Mouse (Mus musculus) forebrain, embryonic 14.5 days (tissue): Measurements from ENCODE around the gene Hspbap1. TPM values are rescaled to one million over a fixed set of nuclear protein-coding genes. Genes with fewer than 3 reads are reported as not detected.

ENCODE experiments used
- ATAC-seq: fragments of 200-750 bp; cut with Nextera tagmentation; 2 replicates; pipeline ENCODE4 v1.8.0; 2017; ENCODE audit warnings: mild to moderate bottlenecking, moderate library complexity
- DNase-seq: peaks from one replicate; pipeline ENCODE4 v3.0.0-alpha.2; 2015; ENCODE audit warnings: low spot score
- H3K27ac ChIP-seq: fragments of 300-500 bp; sonication (generic); 2 replicates; pipeline ENCODE4 v1.5.1; 2014; ENCODE audit warnings: low read depth, mild to moderate bottlenecking, control low read depth, low read length, moderate library complexity
- H3K27me3 ChIP-seq: fragments of 300-500 bp; sonication (generic); replicated peaks from 2 replicates; pipeline ENCODE4 v1.6.1; 2014; ENCODE audit warnings: low read length, control low read depth, mixed read lengths; ENCODE audit not compliant: control insufficient read depth, insufficient read depth
- H3K36me3 ChIP-seq: fragments of 300-500 bp; sonication (generic); 2 replicates; pipeline ENCODE4 v1.6.1; 2014; ENCODE audit warnings: low read length, control low read depth; ENCODE audit not compliant: control insufficient read depth, insufficient read depth
- H3K4me1 ChIP-seq: fragments of 300-500 bp; sonication (generic); 2 replicates; pipeline ENCODE4 v1.6.1; 2014; ENCODE audit warnings: antibody characterized with exemption, low read length, control low read depth; ENCODE audit not compliant: control insufficient read depth, insufficient read depth
- H3K4me2 ChIP-seq: fragments of 300-500 bp; sonication (generic); 2 replicates; pipeline ENCODE4 v1.6.1; 2014; ENCODE audit warnings: mild to moderate bottlenecking, control low read depth, low read length
- H3K4me3 ChIP-seq: fragments of 300-500 bp; sonication (generic); 2 replicates; pipeline ENCODE4 v1.5.1; 2014; ENCODE audit warnings: low read depth, low read length, control low read depth
- H3K9ac ChIP-seq: fragments of 300-500 bp; sonication (generic); 2 replicates; pipeline ENCODE4 v1.6.1; 2014; ENCODE audit warnings: mild to moderate bottlenecking, low read length, control low read depth, moderate library complexity
- H3K9me3 ChIP-seq: fragments of 300-500 bp; sonication (generic); replicated peaks from 2 replicates; pipeline ENCODE4 v1.6.1; 2016; ENCODE audit warnings: low read length, control low read depth, mixed read lengths; ENCODE audit not compliant: control insufficient read depth
- WGBS: fragments of 180-500 bp; shearing (Covaris S2); extraction: QIAGEN DNeasy Blood & Tissue Kit; methylation state at CpG from one replicate; pipeline ENCODE4 v1.1.7; 2014; 5-methylcytosine and 5-hydroxymethylcytosine counted together
- polyA plus RNA-seq: library from polyadenylated mRNA; unstranded; fragments of >200 nt; fragmentation: Nextera tagmentation; extraction: Ambion mirVana; gene quantifications from 2 replicates; pipeline ENCODE4 v1.2.1, GENCODE M21; 2014

Hspbap1 gene
- polyA plus RNA-seq, 1 experiment from 2014 or later = 24.9 TPM

DNA sequence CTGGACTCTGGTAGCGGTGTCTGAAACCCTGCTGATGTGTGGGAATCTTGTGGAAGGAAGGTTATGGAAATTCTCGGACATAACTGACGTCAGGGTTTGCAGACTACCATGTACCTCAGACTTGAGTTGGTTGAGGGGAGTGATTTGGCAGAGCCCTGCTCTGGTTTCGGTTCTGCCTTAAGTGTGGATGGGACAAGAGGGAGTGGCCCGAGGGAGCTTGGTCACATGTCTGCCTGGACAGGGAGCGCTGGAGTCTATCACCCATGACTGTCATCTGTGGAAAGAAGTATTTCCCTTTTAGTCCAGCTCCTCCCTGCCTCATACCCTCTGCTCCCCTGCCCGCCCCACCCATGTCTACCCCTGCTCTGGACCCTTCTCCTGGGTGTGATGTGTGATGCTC is 32.0 kb downstream of the Hspbap1 start:
- no peak overlapping the region for H3K4me3 ChIP-seq
- peaks cover 8% of the 10 kb centered on the region; the same call in 1 of the 2 replicates for H3K36me3 ChIP-seq
- H3K4me1 ChIP-seq = no peaks in the 10 kb centered on the region
- H3K9me3 ChIP-seq = 0 out of 2 replicates have a peak, but pooled peaks cover 2% of the 10 kb centered on the region
- H3K4me2 ChIP-seq = no peak overlapping the region
- no peak for ATAC-seq
- 93% methylated on average over 7 of the region's 7 CpGs for WGBS
- H3K9ac ChIP-seq = no peak overlapping the region
- DNase-seq = no peak
- no peaks in the 10 kb centered on the region for H3K27me3 ChIP-seq
- H3K27ac ChIP-seq = no peak overlapping the region

DNA sequence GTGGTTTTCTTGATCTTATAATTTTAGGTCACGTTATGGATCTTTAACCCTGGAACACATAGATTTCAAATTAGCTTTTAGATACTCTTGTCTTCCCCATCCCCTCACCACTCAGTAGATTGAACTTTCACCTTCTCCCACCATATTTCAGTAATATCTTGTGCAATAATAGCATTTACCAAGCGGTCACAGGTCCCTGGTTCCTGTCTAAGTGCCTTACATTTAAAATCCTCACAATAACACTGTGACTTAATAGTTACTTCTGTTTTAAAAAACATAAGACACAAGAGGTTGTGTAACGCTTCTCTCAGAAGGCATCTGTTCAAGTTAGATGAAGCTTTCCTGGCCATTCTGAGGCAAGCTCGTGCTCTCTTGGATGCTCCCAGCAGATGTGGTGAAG is 33.5 kb downstream of the Hspbap1 start:
- Histone ChIP-seq H3K36me3 (peaks cover 8% of the 10 kb centered on the region; the same call in 1 of the 2 replicates), H3K9me3 (0 out of 2 replicates have a peak, but pooled peaks cover 2% of the 10 kb centered on the region), H3K4me2 (no peak overlapping the region), H3K27me3 (no peaks in the 10 kb centered on the region), H3K4me3 (no peak overlapping the region), H3K27ac (no peak overlapping the region), H3K9ac (no peak overlapping the region), H3K4me1 (no peaks in the 10 kb centered on the region)
- ATAC-seq (no peak), DNase-seq (no peak)
- 93% methylated on average over 4 of the region's 4 CpGs for WGBS

DNA sequence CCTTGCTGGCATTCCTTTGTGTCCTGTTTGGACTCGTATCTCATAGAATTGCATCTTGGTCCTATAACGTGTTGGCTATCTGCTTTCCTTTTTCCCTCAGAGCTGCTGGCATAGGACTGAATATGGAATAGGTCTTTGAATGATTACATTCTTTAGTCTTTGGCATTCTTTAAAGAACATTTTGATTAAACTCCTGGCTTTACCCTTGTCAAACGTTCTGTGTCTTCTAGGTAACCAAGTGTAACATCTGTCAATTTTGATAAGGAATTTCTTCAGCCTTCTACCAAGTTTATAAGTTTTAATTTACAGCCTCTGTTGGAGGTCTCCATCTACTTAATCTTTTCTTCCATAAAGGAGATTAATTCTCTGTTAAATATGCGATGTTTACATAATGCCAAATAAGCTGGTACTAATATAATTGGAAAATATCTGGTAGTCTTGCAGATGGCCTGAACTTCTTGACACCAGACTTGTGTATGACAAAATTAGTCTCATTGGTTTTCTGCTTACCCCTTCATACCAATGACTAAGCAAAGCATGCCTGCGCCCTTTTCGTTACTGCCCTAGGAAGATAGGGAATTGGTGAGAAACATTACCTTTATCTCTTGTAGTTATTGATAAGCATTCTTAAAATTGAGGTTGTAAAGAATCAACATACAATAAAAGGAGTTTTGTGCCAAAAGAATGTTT is 36.9 kb downstream of the Hspbap1 start:
- Histone ChIP-seq H3K4me2 (no peak overlapping the region), H3K9ac (no peak overlapping the region), H3K27ac (no peak overlapping the region), H3K27me3 (no peaks in the 10 kb centered on the region), H3K4me3 (no peak overlapping the region), H3K4me1 (no peaks in the 10 kb centered on the region), H3K36me3 (peaks cover 3% of the 10 kb centered on the region; the same call in 1 of the 2 replicates), H3K9me3 (no peaks in the 10 kb centered on the region)
- DNase-seq (no peak), ATAC-seq (no peak)
- 85% methylated on average over 6 of the region's 6 CpGs for WGBS

DNA sequence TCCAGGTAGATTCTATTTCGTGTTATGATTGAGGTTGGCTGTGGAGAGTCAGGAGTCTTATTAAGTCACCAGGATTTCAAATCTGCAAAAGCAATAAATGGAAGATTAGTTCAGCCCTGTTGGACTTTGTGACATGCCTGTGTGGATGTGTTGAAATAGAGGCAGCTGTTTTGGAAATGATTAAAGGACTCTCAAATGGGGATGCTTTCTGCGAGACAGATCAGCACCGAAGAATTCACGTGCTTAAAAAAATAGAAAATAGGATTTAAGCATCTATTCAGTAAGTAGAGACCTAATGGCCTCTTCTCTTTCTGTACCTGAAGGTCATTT is 37.5 kb downstream of the Hspbap1 start:
- WGBS = 86% methylated on average over 4 of the region's 4 CpGs
- no peak overlapping the region for H3K9ac ChIP-seq
- H3K27ac ChIP-seq = no peak overlapping the region
- DNase-seq (no peak), ATAC-seq (no peak)
- H3K4me3 ChIP-seq = no peak overlapping the region
- no peaks in the 10 kb centered on the region for H3K9me3 ChIP-seq
- H3K4me2 ChIP-seq = no peak overlapping the region
- H3K27me3 ChIP-seq = no peaks in the 10 kb centered on the region
- H3K4me1 ChIP-seq = no peaks in the 10 kb centered on the region
- peaks cover 2% of the 10 kb centered on the region; the same call in 1 of the 2 replicates for H3K36me3 ChIP-seq

DNA sequence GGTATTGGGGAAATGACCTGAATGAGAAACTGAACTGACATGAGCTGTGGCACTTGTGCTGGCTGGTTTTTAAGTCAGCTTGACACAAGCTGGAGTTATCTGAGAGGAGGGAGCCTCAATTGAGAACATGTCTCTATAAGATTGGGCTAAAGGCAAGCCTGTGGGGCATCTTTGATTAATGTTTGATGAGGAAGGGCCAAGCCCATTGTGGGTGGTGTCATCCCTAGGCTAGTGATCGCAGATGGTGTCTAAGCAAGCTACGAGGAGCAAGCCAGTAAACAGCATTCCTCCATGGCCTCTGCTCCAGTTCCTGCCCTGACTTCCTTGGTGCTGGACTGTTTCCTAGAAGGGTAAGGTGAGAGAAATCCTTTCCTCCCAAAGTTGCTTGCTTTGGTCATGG is 38.7 kb downstream of the Hspbap1 start:
- H3K4me1 ChIP-seq = no peaks in the 10 kb centered on the region
- H3K4me3 ChIP-seq = no peak overlapping the region
- no peak for DNase-seq
- H3K27me3 ChIP-seq = no peaks in the 10 kb centered on the region
- no peak for ATAC-seq
- no peak overlapping the region for H3K27ac ChIP-seq
- WGBS = 95% methylated on average over 2 of the region's 2 CpGs
- no peak overlapping the region for H3K4me2 ChIP-seq
- no peak overlapping the region for H3K9ac ChIP-seq
- H3K9me3 ChIP-seq = no peaks in the 10 kb centered on the region
- H3K36me3 ChIP-seq = peaks cover 2% of the 10 kb centered on the region; the same call in 1 of the 2 replicates

DNA sequence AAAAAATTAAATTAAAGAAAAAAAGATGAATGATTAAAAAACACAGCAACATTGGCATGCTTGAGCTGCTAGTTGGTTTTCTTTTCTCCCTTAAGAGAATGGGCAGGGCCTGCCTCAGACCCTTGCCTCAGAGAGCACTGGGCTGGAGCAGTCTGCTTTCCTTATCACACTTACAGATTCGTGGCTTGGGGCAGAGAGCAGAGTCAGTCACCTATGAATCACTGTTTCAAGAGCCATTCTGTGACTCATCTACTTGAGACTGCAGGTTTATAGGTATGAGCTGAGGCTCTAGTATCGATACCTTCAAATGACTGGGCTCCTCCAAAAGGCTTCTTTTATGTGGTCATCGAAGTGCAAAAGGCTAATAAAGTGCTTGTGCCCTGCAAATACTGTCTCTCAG is 42.9 kb downstream of the Hspbap1 start:
- H3K27me3 ChIP-seq = no peaks in the 10 kb centered on the region

DNA sequence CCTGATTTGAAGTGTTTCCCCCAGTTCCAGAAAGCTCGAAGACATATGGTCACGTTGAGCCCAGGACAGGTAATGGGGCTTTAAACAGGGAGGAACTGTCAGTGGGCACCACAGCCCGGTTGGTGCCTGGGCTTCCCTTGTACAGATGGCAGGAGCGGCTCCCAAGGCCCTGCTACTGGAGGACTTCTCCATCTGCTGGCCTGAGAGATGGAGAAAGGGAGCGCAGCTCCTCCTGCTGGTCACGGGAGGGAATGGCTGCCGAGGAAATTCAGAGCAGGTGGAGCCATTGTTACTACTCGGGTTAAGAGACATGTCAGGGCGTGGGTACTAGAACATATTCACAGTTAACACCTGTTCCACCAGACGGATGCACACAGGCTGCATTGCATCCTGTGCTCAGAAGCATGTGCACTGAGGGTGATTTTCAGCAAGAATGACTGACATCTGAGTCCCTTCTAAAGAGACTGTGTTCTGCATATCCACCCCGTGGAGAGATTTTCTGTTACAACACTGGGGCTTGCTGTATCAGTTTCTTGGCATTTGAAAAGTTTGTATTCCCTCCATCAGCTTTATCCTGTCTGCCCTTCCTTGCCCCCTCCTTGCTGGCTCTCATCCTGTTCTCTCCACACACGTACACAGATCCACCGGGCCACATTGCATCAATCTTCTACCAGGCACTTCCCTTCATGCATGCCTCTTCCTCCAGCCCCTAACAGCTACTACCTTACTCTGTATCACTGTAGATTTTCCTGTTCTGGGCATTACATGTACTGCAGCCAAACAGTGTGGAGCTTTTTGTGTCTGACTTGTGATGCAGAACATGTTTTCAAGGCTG is 47.3 kb downstream of the Hspbap1 start:
- ATAC-seq (peak; percentile 95), DNase-seq (peak; percentile 85)
- Histone ChIP-seq H3K4me2 (no peak overlapping the region), H3K4me1 (no peaks in the 10 kb centered on the region), H3K9ac (no peak overlapping the region), H3K4me3 (no peak overlapping the region), H3K9me3 (no peaks in the 10 kb centered on the region), H3K27me3 (no peaks in the 10 kb centered on the region), H3K27ac (no peak overlapping the region), H3K36me3 (0 out of 2 replicates have a peak, but pooled peaks cover 11% of the 10 kb centered on the region)
- 38% methylated on average over 13 of the region's 13 CpGs for WGBS

More for the DNA sequence above, 42.9 kb downstream of the Hspbap1 start:
- H3K27ac ChIP-seq = no peak overlapping the region
- no peaks in the 10 kb centered on the region for H3K9me3 ChIP-seq
- no peaks in the 10 kb centered on the region for H3K4me1 ChIP-seq
- H3K36me3 ChIP-seq = no peaks in the 10 kb centered on the region
- no peak overlapping the region for H3K9ac ChIP-seq
- ATAC-seq = no peak
- H3K4me2 ChIP-seq = no peak overlapping the region
- no peak for DNase-seq
- no peak overlapping the region for H3K4me3 ChIP-seq
- 88% methylated on average over 3 of the region's 3 CpGs for WGBS

DNA sequence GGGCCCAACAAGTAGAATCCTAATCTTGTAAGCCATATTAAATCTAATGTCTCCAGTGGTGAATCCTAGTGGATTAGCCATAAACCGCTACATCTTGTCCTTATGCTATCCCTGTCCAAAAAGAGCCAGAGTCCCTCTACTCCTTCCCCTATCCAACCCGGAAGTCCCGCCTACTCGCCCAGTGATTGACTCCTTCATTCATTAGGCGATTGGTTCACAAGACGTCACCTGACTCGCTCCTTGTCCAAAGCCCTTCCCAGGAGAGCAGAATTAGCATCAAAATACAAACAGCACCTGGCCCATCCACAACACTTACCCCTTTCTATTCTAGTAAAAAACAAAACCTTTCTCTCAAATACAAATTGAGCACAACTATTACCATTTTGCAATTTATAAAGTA is 59.8 kb downstream of the Hspbap1 start:
- H3K9me3 ChIP-seq = no peaks in the 10 kb centered on the region
- peaks cover 21% of the 10 kb centered on the region; the same call in 1 of the 2 replicates for H3K36me3 ChIP-seq
- H3K4me1 ChIP-seq = no peaks in the 10 kb centered on the region
- H3K4me2 ChIP-seq = no peak overlapping the region
- H3K9ac ChIP-seq = no peak overlapping the region
- H3K27me3 ChIP-seq = no peaks in the 10 kb centered on the region
- no peak overlapping the region for H3K27ac ChIP-seq
- 28% methylated on average over 7 of the region's 7 CpGs for WGBS
- H3K4me3 ChIP-seq = no peak overlapping the region
- ATAC-seq = 0 out of 2 replicates have a peak, but pooled peaks have one; percentile 34
- DNase-seq = peak; percentile 17

DNA sequence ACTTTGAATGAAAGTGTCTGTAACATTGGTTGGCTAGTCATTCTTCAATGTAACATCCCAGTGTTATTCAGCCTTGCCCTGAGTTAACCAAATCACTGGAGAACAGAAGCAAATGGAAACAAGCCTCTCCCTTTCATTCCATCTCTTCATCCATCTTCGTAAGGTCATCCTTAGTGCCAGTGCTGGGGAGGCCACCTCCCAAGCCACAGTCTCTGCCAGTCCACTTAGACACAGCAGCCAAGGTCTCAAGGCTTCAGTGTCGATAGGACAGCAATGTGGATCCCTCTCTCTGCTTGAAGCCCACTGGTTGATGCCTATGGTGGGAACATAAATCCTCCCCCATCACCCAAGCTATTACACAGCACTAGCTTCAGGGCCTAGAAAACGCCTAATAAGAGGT is 62.8 kb downstream of the Hspbap1 start:
- H3K4me1 ChIP-seq = no peaks in the 10 kb centered on the region
- H3K36me3 ChIP-seq = no peaks in the 10 kb centered on the region; the same call in 1 of the 2 replicates
- H3K4me3 ChIP-seq = no peak overlapping the region
- no peak for DNase-seq
- WGBS = 93% methylated on average over 3 of the region's 3 CpGs
- no peak overlapping the region for H3K27ac ChIP-seq
- H3K4me2 ChIP-seq = no peak overlapping the region
- ATAC-seq = no peak
- no peak overlapping the region for H3K9ac ChIP-seq
- H3K27me3 ChIP-seq = no peaks in the 10 kb centered on the region
- H3K9me3 ChIP-seq = no peaks in the 10 kb centered on the region; the same call in 1 of the 2 replicates
